Mouse (Mus musculus): ENCODE measurements around the gene Rnf103. TPM values are rescaled to one million over a fixed set of nuclear protein-coding genes. Genes with fewer than 3 reads are reported as not detected.
"Not testable (repeated sequence)": the region's sequence is repeated elsewhere in the genome, so short reads cannot be mapped to it uniquely, and the experiment has no call there.

The Rnf103 gene
- polyA plus RNA-seq (2015; fragmentation: Nextera tagmentation; extraction: Ambion mirVana): 22.1 and 24.8 TPM in 2 replicates

GRCm38 (mm10) chr6:71493675-71494340 lies at the start of gene Rnf103:
TSS of gene Rnf103 (plus strand) at chr6:71493894.
- Histone ChIP-seq H3K4me1 (replicated peaks; ENCODE audit: control insufficient read depth, insufficient read depth, low read length) (peaks cover 13% of the 10 kb centered on the region), H3K36me3 (ENCODE audit: control insufficient read depth, insufficient read depth) (no peaks in the 10 kb centered on the region), H3K4me2 (ENCODE audit: low read length) (peak within 1 kb of the TSS; percentile 68), H3K27ac (ENCODE audit: low read length) (peak within 1 kb of the TSS; percentile 99), H3K9me3 (ENCODE audit: control insufficient read depth, low read length) (no peaks in the 10 kb centered on the region), H3K4me3 (replicated peaks; ENCODE audit: low read length) (peak within 1 kb of the TSS; percentile 95), H3K9ac (replicated peaks; ENCODE audit: low read depth, low read length) (peak within 1 kb of the TSS; percentile 100), H3K27me3 (replicated peaks; ENCODE audit: control insufficient read depth, insufficient read depth, low read length) (no peaks in the 10 kb centered on the region)
- WGBS: under 1% methylated on average over 69 of the region's 79 CpGs
- peak; percentile 98 for ATAC-seq

- Histone ChIP-seq H3K27ac (ENCODE audit: low read length) (no peak overlapping the region), H3K9ac (replicated peaks; ENCODE audit: low read depth, low read length) (no peak overlapping the region), H3K4me2 (ENCODE audit: low read length) (no peak overlapping the region), H3K9me3 (ENCODE audit: control insufficient read depth, low read length) (no peaks in the 10 kb centered on the region), H3K4me1 (replicated peaks; ENCODE audit: control insufficient read depth, insufficient read depth, low read length) (peaks cover 9% of the 10 kb centered on the region), H3K36me3 (ENCODE audit: control insufficient read depth, insufficient read depth) (no peaks in the 10 kb centered on the region), H3K4me3 (replicated peaks; ENCODE audit: low read length) (no peak overlapping the region), H3K27me3 (replicated peaks; ENCODE audit: control insufficient read depth, insufficient read depth, low read length) (no peaks in the 10 kb centered on the region; the same call in 1 of the 2 replicates)
- WGBS: 65% methylated on average over 1 of the region's 1 CpGs
- no peak for ATAC-seq
Observed at GRCm38 (mm10) chr6:71444756-71445155, 48.9 kb upstream of the Rnf103 start.

- Histone ChIP-seq H3K4me3 (replicated peaks; ENCODE audit: low read length) (no peak overlapping the region), H3K4me1 (replicated peaks; ENCODE audit: control insufficient read depth, insufficient read depth, low read length) (peaks cover 9% of the 10 kb centered on the region), H3K36me3 (ENCODE audit: control insufficient read depth, insufficient read depth) (no peaks in the 10 kb centered on the region), H3K9ac (replicated peaks; ENCODE audit: low read depth, low read length) (no peak overlapping the region), H3K27ac (ENCODE audit: low read length) (no peak overlapping the region), H3K27me3 (replicated peaks; ENCODE audit: control insufficient read depth, insufficient read depth, low read length) (no peaks in the 10 kb centered on the region; the same call in 1 of the 2 replicates), H3K4me2 (ENCODE audit: low read length) (no peak overlapping the region), H3K9me3 (ENCODE audit: control insufficient read depth, low read length) (no peaks in the 10 kb centered on the region)
- 87% methylated on average over 6 of the region's 6 CpGs for WGBS
- no peak for ATAC-seq
Observed at GRCm38 (mm10) chr6:71445560-71445959, 48.1 kb upstream of the Rnf103 start.

DNA sequence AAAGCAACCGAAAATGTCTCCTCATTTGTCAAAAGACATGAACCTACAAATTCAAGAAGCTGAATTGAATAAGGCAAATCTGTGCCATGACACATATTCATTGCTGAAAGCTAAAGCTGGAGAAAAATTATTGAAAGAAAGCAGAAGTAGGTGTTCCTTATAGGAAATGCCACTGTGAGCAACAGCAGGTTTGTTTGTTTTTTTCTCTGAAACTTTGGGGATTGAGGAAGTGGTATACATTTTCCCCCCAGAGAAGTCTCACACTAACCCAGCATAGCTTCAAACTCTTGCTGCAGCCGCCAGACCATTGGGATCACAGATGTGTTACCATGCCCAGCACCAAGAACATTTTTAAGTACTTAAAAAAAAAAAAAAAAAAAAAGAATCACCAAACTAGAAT lies 40.9 kb upstream of the Rnf103 start:
- WGBS: 81% methylated on average over 2 of the region's 2 CpGs
- no peaks in the 10 kb centered on the region for H3K36me3 ChIP-seq (ENCODE audit: control insufficient read depth, insufficient read depth)
- no peak overlapping the region for H3K27ac ChIP-seq (ENCODE audit: low read length)
- H3K4me3 ChIP-seq (replicated peaks; ENCODE audit: low read length): no peak overlapping the region
- no peak for ATAC-seq
- H3K9me3 ChIP-seq (ENCODE audit: control insufficient read depth, low read length): no peaks in the 10 kb centered on the region
- no peaks in the 10 kb centered on the region for H3K4me1 ChIP-seq (replicated peaks; ENCODE audit: control insufficient read depth, insufficient read depth, low read length)
- H3K9ac ChIP-seq (replicated peaks; ENCODE audit: low read depth, low read length): no peak overlapping the region
- H3K4me2 ChIP-seq (ENCODE audit: low read length): no peak overlapping the region
- no peaks in the 10 kb centered on the region for H3K27me3 ChIP-seq (replicated peaks; ENCODE audit: control insufficient read depth, insufficient read depth, low read length)

- not testable (repeated sequence) for H3K4me1 ChIP-seq (replicated peaks; ENCODE audit: control insufficient read depth, insufficient read depth, low read length); ATAC-seq; H3K4me2 ChIP-seq (ENCODE audit: low read length); H3K9me3 ChIP-seq (ENCODE audit: control insufficient read depth, low read length); H3K27ac ChIP-seq (ENCODE audit: low read length); H3K4me3 ChIP-seq (replicated peaks; ENCODE audit: low read length); H3K27me3 ChIP-seq (replicated peaks; ENCODE audit: control insufficient read depth, insufficient read depth, low read length); H3K9ac ChIP-seq (replicated peaks; ENCODE audit: low read depth, low read length); H3K36me3 ChIP-seq (ENCODE audit: control insufficient read depth, insufficient read depth)
Observed at GRCm38 (mm10) chr6:71453983-71454739, 39.5 kb upstream of the Rnf103 start.

GRCm38 (mm10) chr6:71457956-71458608 lies 35.6 kb upstream of the Rnf103 start:
- no peak overlapping the region for H3K4me2 ChIP-seq (ENCODE audit: low read length)
- H3K27me3 ChIP-seq (replicated peaks; ENCODE audit: control insufficient read depth, insufficient read depth, low read length): no peaks in the 10 kb centered on the region
- WGBS: 77% methylated on average over 8 of the region's 8 CpGs
- no peak overlapping the region for H3K27ac ChIP-seq (ENCODE audit: low read length)
- H3K9ac ChIP-seq (replicated peaks; ENCODE audit: low read depth, low read length): no peak overlapping the region
- no peaks in the 10 kb centered on the region for H3K36me3 ChIP-seq (ENCODE audit: control insufficient read depth, insufficient read depth)
- H3K4me3 ChIP-seq (replicated peaks; ENCODE audit: low read length): no peak overlapping the region
- H3K4me1 ChIP-seq (replicated peaks; ENCODE audit: control insufficient read depth, insufficient read depth, low read length): no peaks in the 10 kb centered on the region
- no peak for ATAC-seq
- H3K9me3 ChIP-seq (ENCODE audit: control insufficient read depth, low read length): no peaks in the 10 kb centered on the region

- Histone ChIP-seq H3K36me3 (ENCODE audit: control insufficient read depth, insufficient read depth) (no peaks in the 10 kb centered on the region), H3K4me3 (replicated peaks; ENCODE audit: low read length) (no peak overlapping the region), H3K27ac (ENCODE audit: low read length) (no peak overlapping the region), H3K27me3 (replicated peaks; ENCODE audit: control insufficient read depth, insufficient read depth, low read length) (no peaks in the 10 kb centered on the region), H3K4me2 (ENCODE audit: low read length) (no peak overlapping the region), H3K9ac (replicated peaks; ENCODE audit: low read depth, low read length) (no peak overlapping the region), H3K9me3 (ENCODE audit: control insufficient read depth, low read length) (no peaks in the 10 kb centered on the region), H3K4me1 (replicated peaks; ENCODE audit: control insufficient read depth, insufficient read depth, low read length) (0 out of 2 replicates have a peak, but pooled peaks cover 2% of the 10 kb centered on the region)
- ATAC-seq: peak; percentile 63; the same call in 1 of the 2 replicates
- 46% methylated on average over 3 of the region's 3 CpGs for WGBS
Observed at GRCm38 (mm10) chr6:71465146-71465545, 28.5 kb upstream of the Rnf103 start.

- WGBS: 47% methylated on average over 4 of the region's 4 CpGs
- Histone ChIP-seq H3K4me1 (replicated peaks; ENCODE audit: control insufficient read depth, insufficient read depth, low read length) (0 out of 2 replicates have a peak, but pooled peaks cover 2% of the 10 kb centered on the region), H3K27ac (ENCODE audit: low read length) (no peak overlapping the region), H3K4me3 (replicated peaks; ENCODE audit: low read length) (no peak overlapping the region), H3K9me3 (ENCODE audit: control insufficient read depth, low read length) (no peaks in the 10 kb centered on the region), H3K27me3 (replicated peaks; ENCODE audit: control insufficient read depth, insufficient read depth, low read length) (no peaks in the 10 kb centered on the region), H3K4me2 (ENCODE audit: low read length) (no peak overlapping the region), H3K9ac (replicated peaks; ENCODE audit: low read depth, low read length) (no peak overlapping the region), H3K36me3 (ENCODE audit: control insufficient read depth, insufficient read depth) (no peaks in the 10 kb centered on the region)
- ATAC-seq: no peak
Observed at GRCm38 (mm10) chr6:71467766-71468165, 25.9 kb upstream of the Rnf103 start.

DNA sequence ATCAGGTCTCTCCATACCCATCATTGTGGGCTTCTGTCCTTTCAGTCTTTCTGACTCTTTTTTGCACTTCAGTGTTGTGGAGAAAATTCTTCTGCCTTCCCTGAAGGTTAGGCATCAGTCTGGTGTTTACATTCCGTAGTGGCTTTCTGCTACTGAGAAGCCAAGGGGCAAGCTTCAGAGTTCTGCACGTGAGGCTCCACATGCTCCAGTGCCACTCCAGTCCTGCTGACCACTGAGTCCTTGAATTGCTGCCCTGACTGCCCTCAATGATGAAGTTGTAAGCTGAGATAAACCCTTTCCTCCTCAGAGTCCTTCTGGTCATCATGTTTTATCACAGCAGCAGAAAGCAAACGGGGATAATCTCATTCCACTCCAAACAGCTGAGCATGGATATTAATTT lies 24.4 kb upstream of the Rnf103 start:
- no peak for ATAC-seq
- no peaks in the 10 kb centered on the region for H3K9me3 ChIP-seq (ENCODE audit: control insufficient read depth, low read length)
- WGBS: 78% methylated on average over 3 of the region's 3 CpGs
- H3K27ac ChIP-seq (ENCODE audit: low read length): no peak overlapping the region
- no peak overlapping the region for H3K4me2 ChIP-seq (ENCODE audit: low read length)
- 0 out of 2 replicates have a peak, but pooled peaks cover 2% of the 10 kb centered on the region for H3K4me1 ChIP-seq (replicated peaks; ENCODE audit: control insufficient read depth, insufficient read depth, low read length)
- no peaks in the 10 kb centered on the region for H3K36me3 ChIP-seq (ENCODE audit: control insufficient read depth, insufficient read depth)
- no peaks in the 10 kb centered on the region for H3K27me3 ChIP-seq (replicated peaks; ENCODE audit: control insufficient read depth, insufficient read depth, low read length)
- no peak overlapping the region for H3K4me3 ChIP-seq (replicated peaks; ENCODE audit: low read length)
- no peak overlapping the region for H3K9ac ChIP-seq (replicated peaks; ENCODE audit: low read depth, low read length)
